Mouse (Mus musculus) ES-Bruce4 (cell line): ENCODE results near the gene Sox6. TPM values are rescaled to one million over a fixed set of nuclear protein-coding genes. Genes with fewer than 3 reads are reported as not detected.
"Not testable (repeated sequence)": the region's sequence is repeated elsewhere in the genome, so short reads cannot be mapped to it uniquely, and the experiment has no call there.

ENCODE experiments used
- H3K27ac ChIP-seq: 2 replicates; pipeline ENCODE4 v1.5.1; 2012; ENCODE audit warnings: low read length, inconsistent platforms; ENCODE audit not compliant: insufficient read depth
- H3K27me3 ChIP-seq: 2 replicates; pipeline ENCODE4 v1.6.1; 2012; ENCODE audit warnings: mild to moderate bottlenecking, low read length, inconsistent platforms; ENCODE audit not compliant: control insufficient read depth, poor library complexity, insufficient read depth, severe bottlenecking
- H3K36me3 ChIP-seq: 2 replicates; pipeline ENCODE4 v1.6.1; 2012; ENCODE audit warnings: inconsistent platforms, mild to moderate bottlenecking, low read length, moderate library complexity; ENCODE audit not compliant: control insufficient read depth, poor library complexity, insufficient read depth, severe bottlenecking
- H3K4me1 ChIP-seq: one replicate; pipeline ENCODE4 v1.8.1; 2011; ENCODE audit warnings: low read length; ENCODE audit not compliant: control insufficient read depth, insufficient read depth
- H3K4me3 ChIP-seq: 2 replicates; pipeline ENCODE4 v1.5.1; 2011; ENCODE audit warnings: low read depth, mild to moderate bottlenecking, low read length
- H3K9ac ChIP-seq: 2 replicates; pipeline ENCODE4 v1.6.1; 2012; ENCODE audit warnings: low read depth, mild to moderate bottlenecking, inconsistent platforms; ENCODE audit not compliant: poor library complexity, severe bottlenecking
- H3K9me3 ChIP-seq: replicated peaks from 2 replicates; pipeline ENCODE4 v1.6.1; 2012; ENCODE audit warnings: mild to moderate bottlenecking, low read length, inconsistent platforms; ENCODE audit not compliant: control insufficient read depth, poor library complexity, insufficient read depth, severe bottlenecking
- CTCF ChIP-seq: IDR thresholded peaks from one replicate; pipeline ENCODE4 v1.8.1; 2011; ENCODE audit warnings: low read depth, low read length
- EP300 ChIP-seq: IDR thresholded peaks from 2 replicates; pipeline ENCODE4 v1.6.1; 2011; ENCODE audit warnings: low read depth, low read length; ENCODE audit not compliant: insufficient read depth
- POLR2A ChIP-seq: IDR thresholded peaks from one replicate; pipeline ENCODE4 v1.8.1; 2011; ENCODE audit warnings: low read length; ENCODE audit not compliant: insufficient read depth
- polyA plus RNA-seq: library from polyadenylated mRNA; stranded (reverse); fragments of >200 nt; gene quantifications from 2 replicates; pipeline ENCODE4 v1.2.4, GENCODE M21; 2011; ENCODE audit warnings: low read depth; ENCODE audit not compliant: missing spikeins, insufficient read depth, insufficient read length

Gene Sox6
- 0.88 and 1.4 TPM in 2 replicates for polyA plus RNA-seq

DNA sequence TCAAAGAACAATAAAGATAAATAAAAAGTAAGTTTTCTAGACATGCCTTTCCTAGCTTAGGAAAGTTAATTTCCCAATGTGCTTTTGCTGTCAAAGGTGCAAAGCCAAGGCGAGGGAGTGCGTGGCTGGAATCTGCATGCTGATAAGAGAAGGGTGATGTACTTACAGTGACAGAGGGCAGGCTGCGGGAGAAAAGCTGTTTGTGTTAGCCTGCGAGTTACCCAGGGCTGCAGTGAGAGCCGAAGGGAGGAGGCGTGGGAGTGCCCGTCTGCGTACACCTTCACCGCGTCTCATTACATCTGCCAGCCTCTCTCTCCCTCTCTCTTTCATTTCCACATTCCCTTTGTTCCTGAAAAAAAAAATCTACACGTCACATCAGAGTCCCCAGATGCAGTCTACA lies at the start of gene Sox6:
Sox6 (minus strand) TSS at position 286 of the 400 bp plus-strand sequence.
- no peak within 1 kb of the TSS for H3K27ac ChIP-seq
- H3K9ac ChIP-seq = no peak within 1 kb of the TSS
- H3K27me3 ChIP-seq = peaks cover 31% of the 10 kb centered on the region
- H3K9me3 ChIP-seq = no peaks in the 10 kb centered on the region
- TF ChIP-seq POLR2A (no peak), EP300 (no peak), CTCF (no peak)
- no peaks in the 10 kb centered on the region for H3K36me3 ChIP-seq
- H3K4me3 ChIP-seq = peak within 1 kb of the TSS; percentile 67
- peaks cover 2% of the 10 kb centered on the region for H3K4me1 ChIP-seq

DNA sequence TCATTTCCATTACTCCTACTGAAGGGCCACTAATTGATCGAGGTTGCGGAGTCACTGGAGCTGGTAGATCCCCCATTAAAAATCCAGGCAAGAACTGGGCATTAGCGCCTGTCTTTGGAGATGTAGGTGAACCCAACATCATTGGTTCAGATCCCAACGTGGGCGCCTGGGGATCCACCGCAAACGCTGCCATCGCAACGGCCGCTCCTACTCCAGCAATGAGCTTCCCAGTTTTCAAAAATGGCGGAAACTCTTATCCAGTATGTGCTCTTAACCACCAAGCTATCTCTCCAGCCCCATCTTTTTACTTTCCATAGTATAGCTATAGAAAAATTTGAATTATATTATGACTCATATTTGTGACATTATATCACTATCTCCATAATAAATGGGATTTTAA lies 45.8 kb upstream of the Sox6 start, which contains the start of gene Gm4353:
Gm4353 (minus strand) TSS at position 270 of the 400 bp plus-strand sequence.
- not testable (repeated sequence) for H3K36me3 ChIP-seq, H3K4me3 ChIP-seq, H3K27ac ChIP-seq, H3K9ac ChIP-seq, H3K27me3 ChIP-seq, H3K4me1 ChIP-seq, H3K9me3 ChIP-seq

- H3K27ac ChIP-seq = no peak overlapping the region
- H3K4me1 ChIP-seq = no peaks in the 10 kb centered on the region
- no peaks in the 10 kb centered on the region for H3K9me3 ChIP-seq
- no peak overlapping the region for H3K9ac ChIP-seq
- no peaks in the 10 kb centered on the region for H3K36me3 ChIP-seq
- peaks cover 2% of the 10 kb centered on the region; the same call in 1 of the 2 replicates for H3K27me3 ChIP-seq
- TF ChIP-seq POLR2A = no peak
- TF ChIP-seq EP300 = no peak
- no peak for TF ChIP-seq CTCF
- H3K4me3 ChIP-seq = no peak overlapping the region
These were observed 22.1 kb upstream of the Sox6 start for GRCm38 (mm10) chr7:116060739-116061138.

- H3K9me3 ChIP-seq = no peaks in the 10 kb centered on the region
- TF ChIP-seq CTCF (no peak), EP300 (no peak), POLR2A (no peak)
- no peak overlapping the region for H3K4me3 ChIP-seq
- peaks cover 17% of the 10 kb centered on the region for H3K27me3 ChIP-seq
- no peaks in the 10 kb centered on the region for H3K36me3 ChIP-seq
- no peak overlapping the region for H3K9ac ChIP-seq
- H3K4me1 ChIP-seq = peaks cover 2% of the 10 kb centered on the region
- H3K27ac ChIP-seq = no peak overlapping the region
These were observed 1.9 kb upstream of the Sox6 start for GRCm38 (mm10) chr7:116040470-116041019.

DNA sequence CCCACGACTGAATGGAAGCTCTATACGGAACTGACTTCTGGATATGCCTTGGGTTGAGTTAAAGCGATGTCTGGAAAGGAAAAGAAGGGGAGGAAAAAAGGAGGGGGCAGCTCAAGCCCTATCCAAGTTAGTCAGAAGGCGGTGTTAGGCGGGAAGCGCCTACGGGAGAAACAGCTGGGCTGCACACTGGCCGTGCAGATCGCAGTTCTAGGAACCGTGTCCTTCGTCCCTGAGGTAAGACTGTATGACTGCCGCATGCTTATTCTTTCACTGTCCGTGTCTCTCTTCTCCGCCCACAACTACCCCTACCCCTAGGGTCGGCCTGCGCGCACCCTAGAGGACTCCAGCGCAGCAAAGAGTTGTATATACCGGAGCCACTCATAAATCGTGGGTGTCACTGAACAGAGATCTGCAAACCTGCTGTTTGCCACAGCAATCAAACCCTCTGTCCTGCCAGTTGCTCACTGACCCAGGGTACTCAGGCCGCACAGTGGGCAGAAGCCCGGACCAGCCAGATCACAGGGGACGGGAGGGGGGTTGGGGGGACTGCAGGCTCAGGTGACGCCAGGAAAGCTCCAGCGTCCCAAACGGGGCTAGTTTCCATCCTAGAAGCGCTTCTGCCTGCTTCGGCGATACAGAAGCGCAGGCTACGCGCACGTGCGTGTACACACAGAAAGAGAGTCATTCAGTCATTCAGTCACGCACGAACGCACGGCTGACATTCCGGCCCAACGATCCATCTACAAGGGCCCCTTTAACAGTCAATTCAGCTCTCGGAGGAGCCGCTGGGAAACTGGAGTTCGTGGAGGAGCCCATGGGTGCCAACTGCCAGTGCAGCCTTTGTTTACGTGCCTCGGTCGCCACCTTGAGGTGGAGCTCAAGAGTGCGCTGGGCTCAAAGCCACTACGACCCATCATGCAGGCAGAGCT lies 1.2 kb upstream of the Sox6 start:
- peaks cover 19% of the 10 kb centered on the region for H3K27me3 ChIP-seq
- no peak overlapping the region for H3K27ac ChIP-seq
- no peak overlapping the region for H3K9ac ChIP-seq
- peaks cover 2% of the 10 kb centered on the region for H3K4me1 ChIP-seq
- TF ChIP-seq CTCF (peak; percentile 84), EP300 (no peak)
- peak overlapping the region; percentile 67 for H3K4me3 ChIP-seq
- no peaks in the 10 kb centered on the region for H3K36me3 ChIP-seq
- no peaks in the 10 kb centered on the region for H3K9me3 ChIP-seq

- Histone ChIP-seq H3K9ac (no peak within 1 kb of the TSS), H3K27ac (no peak within 1 kb of the TSS), H3K9me3 (no peaks in the 10 kb centered on the region), H3K36me3 (no peaks in the 10 kb centered on the region), H3K4me3 (peak within 1 kb of the TSS; percentile 67), H3K27me3 (peaks cover 25% of the 10 kb centered on the region), H3K4me1 (peaks cover 2% of the 10 kb centered on the region)
- no peak for TF ChIP-seq EP300
- no peak for TF ChIP-seq POLR2A
- TF ChIP-seq CTCF = no peak
These were observed 571 bp upstream of the Sox6 start, which contains the start of gene 1110004F10Rik for GRCm38 (mm10) chr7:116039196-116039537. 1110004F10Rik (plus strand) TSS chr7:116039397.
